Mouse (Mus musculus) liver, postnatal 0 days (tissue): Measurements from ENCODE around the gene Gm48552.
A peak's percentile ranks its signal among the peaks of the same experiment; 100 is the strongest.

Experiments
- CTCF ChIP-seq: sonication (generic); IDR thresholded peaks from 2 replicates; pipeline ENCODE4 v1.5.1; 2016; ENCODE audit warnings: antibody characterized with exemption, low read depth
- EP300 ChIP-seq: IDR thresholded peaks from 2 replicates; pipeline ENCODE4 v1.6.1; 2016; ENCODE audit warnings: antibody characterized with exemption, low read depth, mild to moderate bottlenecking

DNA sequence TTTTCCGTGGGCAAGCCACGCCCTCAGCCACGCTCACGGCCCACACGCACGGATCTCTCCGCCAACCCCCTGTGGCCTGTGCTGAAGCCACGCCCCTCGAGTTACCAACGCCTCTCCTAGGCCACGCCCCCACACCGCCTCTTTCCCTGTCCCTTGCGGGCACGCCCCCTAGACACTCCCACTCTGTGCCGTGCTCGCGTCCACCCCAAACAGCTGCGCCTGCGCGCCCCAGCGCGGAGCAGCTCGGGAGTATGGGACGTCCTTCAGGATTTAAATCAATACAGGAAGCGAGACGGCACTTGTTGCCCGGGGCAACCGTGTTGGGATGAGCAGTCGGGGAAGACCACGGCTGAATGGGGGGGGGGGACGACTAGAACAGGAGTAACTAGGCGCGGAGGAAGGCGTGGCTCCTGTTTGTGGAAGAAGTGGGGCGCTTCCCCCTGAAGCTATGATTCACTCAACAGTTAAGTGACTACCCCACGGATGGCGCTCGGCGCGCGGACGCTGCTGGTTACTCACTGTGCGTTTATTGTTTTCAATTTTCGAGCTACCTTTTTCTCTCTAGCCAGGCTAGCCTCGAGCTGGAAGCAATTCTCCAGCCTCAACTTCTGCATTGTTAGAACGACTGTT, 10.1 kb upstream of the Gm48552 start:
- TF ChIP-seq CTCF = peak; percentile 35
- TF ChIP-seq EP300 = no peak
